Mouse (Mus musculus): Measurements from ENCODE around the gene Glp2r. TPM values are rescaled to one million over a fixed set of nuclear protein-coding genes. Genes with fewer than 3 reads are reported as not detected.

The Glp2r gene
- polyA plus RNA-seq, 1 experiment, result not detected

- Histone ChIP-seq H3K27ac (ENCODE audit: insufficient read depth, low read length) (no peak overlapping the region), H3K4me1 (ENCODE audit: control insufficient read depth, insufficient read depth, low read length) (no peaks in the 10 kb centered on the region), H3K4me3 (ENCODE audit: insufficient read depth, low read length) (no peak overlapping the region)
- no peak for TF ChIP-seq POLR2A (IDR thresholded peaks at IDR 0.05; ENCODE audit: low read depth, low read length)
- no peak for TF ChIP-seq CTCF (IDR thresholded peaks at IDR 0.05; ENCODE audit: borderline replicate concordance, insufficient read depth, low read length)
Observed at GRCm38 (mm10) chr11:67655236-67655959, 115.6 kb downstream of the Glp2r start.

- no peak for TF ChIP-seq CTCF (IDR thresholded peaks at IDR 0.05; ENCODE audit: borderline replicate concordance, insufficient read depth, low read length)
- no peak for TF ChIP-seq POLR2A (IDR thresholded peaks at IDR 0.05; ENCODE audit: low read depth, low read length)
- Histone ChIP-seq H3K27ac (ENCODE audit: insufficient read depth, low read length) (no peak overlapping the region), H3K4me1 (ENCODE audit: control insufficient read depth, insufficient read depth, low read length) (no peaks in the 10 kb centered on the region), H3K4me3 (ENCODE audit: insufficient read depth, low read length) (no peak overlapping the region)
Observed at GRCm38 (mm10) chr11:67654514-67654913, 116.4 kb downstream of the Glp2r start.

GRCm38 (mm10) chr11:67653521-67654090 lies 117.3 kb downstream of the Glp2r start:
- H3K4me3 ChIP-seq (ENCODE audit: insufficient read depth, low read length), result no peak overlapping the region
- no peaks in the 10 kb centered on the region for H3K4me1 ChIP-seq (ENCODE audit: control insufficient read depth, insufficient read depth, low read length)
- no peak overlapping the region for H3K27ac ChIP-seq (ENCODE audit: insufficient read depth, low read length)
- no peak for TF ChIP-seq CTCF (IDR thresholded peaks at IDR 0.05; ENCODE audit: borderline replicate concordance, insufficient read depth, low read length)

GRCm38 (mm10) chr11:67652893-67653255 lies 118.1 kb downstream of the Glp2r start:
- Histone ChIP-seq H3K4me1 (ENCODE audit: control insufficient read depth, insufficient read depth, low read length) (no peaks in the 10 kb centered on the region), H3K4me3 (ENCODE audit: insufficient read depth, low read length) (no peak overlapping the region), H3K27ac (ENCODE audit: insufficient read depth, low read length) (no peak overlapping the region)
- TF ChIP-seq CTCF (IDR thresholded peaks at IDR 0.05; ENCODE audit: borderline replicate concordance, insufficient read depth, low read length), result no peak
- TF ChIP-seq POLR2A (IDR thresholded peaks at IDR 0.05; ENCODE audit: low read depth, low read length), result no peak

GRCm38 (mm10) chr11:67652194-67652892 lies 118.6 kb downstream of the Glp2r start:
- no peak overlapping the region for H3K27ac ChIP-seq (ENCODE audit: insufficient read depth, low read length)
- no peak for TF ChIP-seq POLR2A (IDR thresholded peaks at IDR 0.05; ENCODE audit: low read depth, low read length)
- peak; percentile 69; the same call in 1 of the 2 replicates for TF ChIP-seq CTCF (IDR thresholded peaks at IDR 0.05; ENCODE audit: borderline replicate concordance, insufficient read depth, low read length)
- H3K4me1 ChIP-seq (ENCODE audit: control insufficient read depth, insufficient read depth, low read length), result no peaks in the 10 kb centered on the region
- no peak overlapping the region for H3K4me3 ChIP-seq (ENCODE audit: insufficient read depth, low read length)

GRCm38 (mm10) chr11:67651731-67652130 lies 119.2 kb downstream of the Glp2r start:
- no peak for TF ChIP-seq CTCF (IDR thresholded peaks at IDR 0.05; ENCODE audit: borderline replicate concordance, insufficient read depth, low read length)
- TF ChIP-seq POLR2A (IDR thresholded peaks at IDR 0.05; ENCODE audit: low read depth, low read length), result no peak
- Histone ChIP-seq H3K4me1 (ENCODE audit: control insufficient read depth, insufficient read depth, low read length) (no peaks in the 10 kb centered on the region), H3K27ac (ENCODE audit: insufficient read depth, low read length) (no peak overlapping the region), H3K4me3 (ENCODE audit: insufficient read depth, low read length) (no peak overlapping the region)

- Histone ChIP-seq H3K27ac (ENCODE audit: insufficient read depth, low read length) (no peak overlapping the region), H3K4me3 (ENCODE audit: insufficient read depth, low read length) (no peak overlapping the region), H3K4me1 (ENCODE audit: control insufficient read depth, insufficient read depth, low read length) (no peaks in the 10 kb centered on the region)
- TF ChIP-seq POLR2A (IDR thresholded peaks at IDR 0.05; ENCODE audit: low read depth, low read length) (no peak), CTCF (IDR thresholded peaks at IDR 0.05; ENCODE audit: borderline replicate concordance, insufficient read depth, low read length) (no peak)
Observed at GRCm38 (mm10) chr11:67649971-67650707, 120.8 kb downstream of the Glp2r start.

GRCm38 (mm10) chr11:67648651-67649407 lies 122.1 kb downstream of the Glp2r start:
- TF ChIP-seq CTCF (IDR thresholded peaks at IDR 0.05; ENCODE audit: borderline replicate concordance, insufficient read depth, low read length), result no peak
- TF ChIP-seq POLR2A (IDR thresholded peaks at IDR 0.05; ENCODE audit: low read depth, low read length), result no peak
- Histone ChIP-seq H3K4me3 (ENCODE audit: insufficient read depth, low read length) (no peak overlapping the region), H3K4me1 (ENCODE audit: control insufficient read depth, insufficient read depth, low read length) (no peaks in the 10 kb centered on the region), H3K27ac (ENCODE audit: insufficient read depth, low read length) (no peak overlapping the region)

GRCm38 (mm10) chr11:67647745-67648144 lies 123.2 kb downstream of the Glp2r start:
- peak; percentile 79; the same call in 1 of the 2 replicates for TF ChIP-seq CTCF (IDR thresholded peaks at IDR 0.05; ENCODE audit: borderline replicate concordance, insufficient read depth, low read length)
- no peak for TF ChIP-seq POLR2A (IDR thresholded peaks at IDR 0.05; ENCODE audit: low read depth, low read length)

More at GRCm38 (mm10) chr11:67647745-67648144, 123.2 kb downstream of the Glp2r start:
- no peaks in the 10 kb centered on the region for H3K4me1 ChIP-seq (ENCODE audit: control insufficient read depth, insufficient read depth, low read length)
- no peak overlapping the region for H3K27ac ChIP-seq (ENCODE audit: insufficient read depth, low read length)
- no peak overlapping the region for H3K4me3 ChIP-seq (ENCODE audit: insufficient read depth, low read length)
